Mouse (Mus musculus) liver, adult 10 weeks (tissue): ENCODE measurements around the gene BC030500. TPM values are rescaled to one million over a fixed set of nuclear protein-coding genes. Genes with fewer than 3 reads are reported as not detected.

Experiments
- polyA plus RNA-seq: library from polyadenylated mRNA; stranded (reverse); fragments of 350-450 nt; fragmentation: Illumina TruSeq; extraction: RNeasy Lipid Tissue Mini Kit (QIAGEN cat#74804); gene quantifications from one replicate; pipeline ENCODE4 v1.2.3, GENCODE M21; 2014; ENCODE audit warnings: low read depth, low replicate concordance

Gene BC030500
- polyA plus RNA-seq = not detected

GRCm38 (mm10) chr8:58911677-58912076, at the start of gene BC030500:
Gene BC030500 (plus strand): TSS chr8:58911755.

DNA sequence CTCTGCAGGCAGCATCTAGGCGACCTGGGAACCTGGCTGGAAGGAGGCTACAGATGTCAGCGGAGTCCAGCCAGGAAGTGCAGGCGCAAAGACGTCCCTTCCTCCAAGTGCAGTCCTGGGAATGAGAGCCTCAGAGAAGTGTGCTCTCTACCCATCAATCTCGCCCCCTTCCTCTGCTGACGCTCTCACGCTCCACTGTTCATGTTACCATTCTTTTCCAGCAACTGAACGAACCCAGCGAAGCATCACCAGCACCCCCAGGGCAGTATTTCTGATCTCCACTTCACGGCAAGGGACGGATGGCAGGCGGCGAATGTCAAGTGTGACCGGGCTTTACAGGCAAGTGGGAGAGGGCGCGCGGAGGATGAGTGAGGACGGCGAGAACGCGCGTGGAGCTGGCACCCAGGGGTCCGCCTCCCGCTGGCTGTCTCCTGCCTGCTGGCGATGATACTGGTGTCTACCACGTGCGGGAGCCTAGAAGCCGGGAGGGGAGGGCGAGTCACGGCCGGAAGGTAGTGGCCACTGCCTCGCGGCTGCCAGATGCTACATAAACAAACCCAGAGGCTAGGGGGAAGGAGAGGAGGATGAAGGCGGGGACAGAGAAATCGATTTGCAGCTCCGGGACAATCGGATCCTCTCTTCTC, 763 bp downstream of the BC030500 start, which contains the start of gene Galntl6:
Gene Galntl6 (minus strand): TSS at position 445 of the 644 bp plus-strand sequence.

Other genes starting within 250 kb of the BC030500 start
- not detected for gene Galntl6, start 885 bp downstream of the BC030500 start, polyA plus RNA-seq